Mouse (Mus musculus) B cell, adult 2 months (primary cell): Measurements from ENCODE around the gene Gsdmc3.
"Not testable (repeated sequence)": the region's sequence is repeated elsewhere in the genome, so short reads cannot be mapped to it uniquely, and the experiment has no call there.

Experiments used
- DNase-seq, 2 experiments: peaks; one replicate each; pipeline ENCODE4 v3.0.0; 2022

The Gsdmc3 gene

DNA sequence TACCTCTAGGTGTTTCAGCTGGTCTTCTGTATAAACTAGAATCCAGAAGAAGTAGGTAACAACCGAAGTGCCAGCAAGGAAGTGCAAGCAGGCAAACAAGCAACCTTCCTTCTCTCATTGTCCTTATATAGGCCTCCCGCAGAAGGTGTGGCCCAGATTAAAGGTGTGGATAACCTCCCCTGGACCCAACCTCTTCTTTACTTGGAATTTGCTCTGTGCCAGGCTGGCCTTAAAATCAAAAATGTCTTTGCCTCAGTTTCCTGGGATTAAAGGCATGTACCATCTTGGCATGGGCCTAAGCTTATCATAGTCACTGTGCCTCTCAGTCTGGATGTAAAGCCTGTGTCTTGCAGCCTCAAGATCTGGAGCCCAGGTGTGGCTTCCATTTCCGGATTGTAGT is at the start of gene Gsdmc3:
Gsdmc3 (minus strand) TSS at position 101 of the 400 bp plus-strand sequence.
- DNase-seq = not testable (repeated sequence)

- DNase-seq = no peak
Observed at GRCm38 (mm10) chr15:63926201-63926600, 47.8 kb upstream of the Gsdmc3 start.

- no peak for DNase-seq
Observed at GRCm38 (mm10) chr15:63924484-63924883, 46.1 kb upstream of the Gsdmc3 start.

DNA sequence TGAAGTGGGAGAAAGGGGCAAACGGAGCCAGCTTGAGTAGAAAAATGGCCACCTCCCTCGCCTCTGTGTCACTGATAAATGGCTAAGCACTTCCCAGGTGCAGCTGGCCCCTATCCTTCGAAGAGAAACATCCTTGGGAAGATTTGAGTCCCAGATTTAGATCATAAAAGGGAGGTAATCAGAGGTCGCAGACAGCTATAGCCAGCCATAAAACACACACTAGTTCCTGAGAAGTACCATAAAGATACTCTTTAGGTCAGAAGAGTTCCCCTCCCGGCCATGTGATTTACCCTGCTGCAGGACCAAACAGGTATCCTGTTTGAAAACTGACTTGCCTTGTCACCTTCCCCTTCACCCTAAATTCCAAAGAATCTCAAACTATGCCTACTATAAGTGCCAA is 43.3 kb upstream of the Gsdmc3 start:
- not testable (repeated sequence) for DNase-seq

- not testable (repeated sequence) for DNase-seq
Observed at GRCm38 (mm10) chr15:63919728-63920127, 41.4 kb upstream of the Gsdmc3 start.

GRCm38 (mm10) chr15:63916584-63916983 is 38.2 kb upstream of the Gsdmc3 start:
- not testable (repeated sequence) for DNase-seq

DNA sequence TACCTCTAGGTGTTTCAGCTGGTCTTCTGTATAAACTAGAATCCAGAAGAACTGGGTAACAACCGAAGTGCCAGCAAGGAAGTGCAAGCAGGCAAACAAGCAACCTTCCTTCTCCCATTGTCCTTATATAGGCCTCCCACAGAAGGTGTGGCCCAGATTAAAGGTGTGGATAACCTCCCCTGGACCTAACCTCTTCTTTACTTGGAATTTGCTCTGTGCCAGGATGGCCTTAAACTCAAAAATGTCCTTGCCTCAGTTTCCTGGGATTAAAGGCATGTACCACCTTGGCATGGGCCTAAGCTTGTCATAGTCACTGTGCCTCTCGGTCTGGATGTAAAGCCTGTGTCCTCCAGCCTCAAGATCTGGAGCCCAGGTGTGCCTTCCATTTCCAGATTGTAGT is 33.8 kb upstream of the Gsdmc3 start, which contains the start of gene Gsdmc4:
Gsdmc4 (minus strand) TSS at position 101 of the 400 bp plus-strand sequence.
- not testable (repeated sequence) for DNase-seq

DNA sequence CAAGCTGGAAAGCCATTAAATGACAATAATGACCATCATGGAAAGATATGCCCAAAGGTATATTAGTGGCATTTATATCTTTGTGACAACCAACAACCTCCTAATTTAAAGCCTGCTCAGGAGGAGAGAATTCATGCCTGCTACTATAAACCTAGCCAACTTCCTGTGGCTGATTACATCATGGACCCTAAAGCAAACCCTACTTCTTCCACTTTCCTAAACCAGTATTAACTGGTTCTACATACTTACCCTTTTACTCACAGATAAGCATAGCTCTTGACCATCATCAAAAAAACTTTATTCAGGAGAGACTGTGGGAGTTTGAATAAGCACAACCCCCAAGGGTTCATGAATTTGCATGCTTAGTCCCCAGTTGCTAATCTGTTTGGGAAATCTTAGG is 31.5 kb upstream of the Gsdmc3 start:
- not testable (repeated sequence) for DNase-seq

- DNase-seq = peak; percentile 50 to 51
Observed at GRCm38 (mm10) chr15:63895560-63896353, 17.4 kb upstream of the Gsdmc3 start.

GRCm38 (mm10) chr15:63888440-63888839 is 10.1 kb upstream of the Gsdmc3 start:
- not testable (repeated sequence) for DNase-seq

DNA sequence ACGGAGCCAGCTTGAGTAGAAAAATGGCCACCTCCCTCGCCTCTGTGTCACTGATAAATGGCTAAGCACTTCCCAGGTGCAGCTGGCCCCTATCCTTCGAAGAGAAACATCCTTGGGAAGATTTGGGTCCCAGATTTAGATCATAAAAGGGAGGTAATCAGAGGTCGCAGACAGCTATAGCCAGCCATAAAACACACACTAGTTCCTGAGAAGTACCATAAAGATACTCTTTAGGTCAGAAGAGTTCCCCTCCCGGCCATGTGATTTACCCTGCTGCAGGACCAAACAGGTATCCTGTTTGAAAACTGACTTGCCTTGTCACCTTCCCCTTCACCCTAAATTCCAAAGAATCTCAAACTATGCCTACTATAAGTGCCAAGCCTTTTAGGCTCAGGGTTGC is 9.6 kb upstream of the Gsdmc3 start:
- DNase-seq = not testable (repeated sequence)

GRCm38 (mm10) chr15:63876160-63876559 is 2.2 kb downstream of the Gsdmc3 start:
- DNase-seq = not testable (repeated sequence)

GRCm38 (mm10) chr15:63861965-63862364 is 16.4 kb downstream of the Gsdmc3 start:
- peak; percentile 15 to 16 for DNase-seq
